Mouse (Mus musculus) neutrophil, adult 59 days (primary cell): Measurements from ENCODE around the gene Stk32c. TPM values are rescaled to one million over a fixed set of nuclear protein-coding genes. Genes with fewer than 3 reads are reported as not detected.

Experiments
- total RNA-seq, 2 experiments: library from RNA; stranded (reverse); gene quantifications; 1 replicate in 1 of 2; 2 replicates in 1 of 2; pipeline ENCODE4 v1.2.4; 2023

The Stk32c gene
- not detected for total RNA-seq

GRCm38 (mm10) chr7:139212754-139213745, at the start of gene Stk32c, which contains the start of gene Lrrc27:
Gene Stk32c, minus strand, starts transcription at chr7:139213307.
Gene Lrrc27, plus strand, starts transcription at chr7:139212988.

GRCm38 (mm10) chr7:139247881-139248614, 34.9 kb upstream of the Stk32c start, which contains the start of gene Pwwp2b:
Gene Pwwp2b, plus strand, starts transcription at chr7:139248482.

GRCm38 (mm10) chr7:139085629-139086194, 127.4 kb downstream of the Stk32c start, which contains the start of gene Dpysl4:
Gene Dpysl4, plus strand, starts transcription at chr7:139086001.

Other genes with a start within 250 kb of the Stk32c start
- not detected for gene Dpysl4, start 127.3 kb downstream of the Stk32c start, total RNA-seq
- gene Lrrc27, start 319 bp downstream of the Stk32c start, total RNA-seq = 1 to 10 TPM; 5.6 to 6.1 TPM
- gene Pwwp2b, start 35.2 kb upstream of the Stk32c start, total RNA-seq = 1 to 10 TPM; 6.5 to 7.6 TPM
- 10 to 100 TPM; 49.8 to 54.2 TPM for gene Inpp5a, start 175.8 kb upstream of the Stk32c start, total RNA-seq